In the genomic region with DNA sequence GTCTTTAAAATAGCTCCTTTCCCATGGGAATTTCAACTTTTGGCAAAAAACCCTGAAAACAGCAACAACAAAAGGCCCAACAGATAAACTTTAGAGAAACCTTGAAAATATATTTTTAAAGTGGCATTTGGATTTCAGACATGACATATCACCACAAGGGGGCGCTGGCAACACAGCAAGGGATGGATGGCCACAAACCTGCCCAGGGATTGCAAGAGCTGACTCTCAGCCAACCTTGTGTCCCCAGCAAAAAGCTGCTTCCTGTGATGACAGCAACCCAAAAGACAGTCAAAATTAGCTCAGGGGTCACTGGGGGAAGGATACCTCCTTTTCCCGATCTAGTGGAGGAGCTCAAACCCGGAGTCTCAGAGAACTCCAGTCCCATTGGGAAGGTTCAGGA, we compare ENCODE assay signal across 9 mouse cellular contexts. TPM values are rescaled to one million over a fixed set of nuclear protein-coding genes. Genes with fewer than 3 reads are reported as not detected.
DNase-seq lines count a peak whose midpoint lies in the region; ATAC-seq and TF ChIP-seq lines count a peak whose summit lies in the region.
"Had no signal": no experiment of that assay in that cellular context is flagged by ENCODE, and none has a peak within 500 bp of the region (broad histone marks: within the 10 kb centered on the region; RNA-seq: fewer than 3 reads in every experiment).

No protein-coding gene starts in this region.

- H3K9ac ChIP-seq in heart, embryonic 12.5 days, result no peak overlapping the region
- H3K9ac ChIP-seq in forebrain, embryonic 14.5 days (ENCODE audit: low read length), result no peak overlapping the region
- H3K9ac ChIP-seq in midbrain, postnatal 0 days (replicated peaks; ENCODE audit: low read length, poor library complexity, severe bottlenecking), result no peak overlapping the region
- H3K9ac ChIP-seq: neural tube, embryonic 12.5 days had no signal

- H3K4me1 ChIP-seq in heart, embryonic 12.5 days (replicated peaks), result peaks cover 11% of the 10 kb centered on the region; the same call in 1 of the 2 replicates
- no peaks in the 10 kb centered on the region for H3K4me1 ChIP-seq in forebrain, embryonic 14.5 days (ENCODE audit: control insufficient read depth, insufficient read depth, low read length)
- no peaks in the 10 kb centered on the region for H3K4me1 ChIP-seq in midbrain, postnatal 0 days (ENCODE audit: insufficient read depth, low read length)
- H3K4me1 ChIP-seq: neural tube, embryonic 12.5 days had no signal

- intact Hi-C loops in left cerebral cortex, postnatal 25 days (cut with DNase I), result loop anchor here (1.0 kb wide), 2 partner anchors 205 to 232 kb away; no protein-coding TSS in a partner anchor

- WGBS in heart, embryonic 12.5 days, result 8% methylated on average over 3 of the region's 3 CpGs
- 10% methylated on average over 3 of the region's 3 CpGs for WGBS in forebrain, embryonic 14.5 days
- 6% methylated on average over 3 of the region's 3 CpGs for WGBS in midbrain, postnatal 0 days

- peak; percentile 96 for DNase-seq in heart, adult 11 months
- peak; percentile 62 for DNase-seq in c-Kit-positive CD71-negative TER-119-negative erythroid progenitor cells, embryonic 14.5 days (ENCODE audit: low read depth)
- peak; percentile 87 for DNase-seq in forebrain, embryonic 14.5 days (ENCODE audit: low spot score)
- peak; percentile 82 for DNase-seq in induced T-regulatory cell, adult 2 months (ENCODE audit: low read depth)
- peak; percentile 77 to 81 for DNase-seq in left cerebral cortex, postnatal 25 days (ENCODE audit: low spot score in 2 of 2)
- peak; percentile 83 for DNase-seq in midbrain, postnatal 0 days (ENCODE audit: low spot score)
- DNase-seq in spleen, postnatal 36 days (ENCODE audit: low spot score in 2 of 2), result peak; percentile 38 to 51

- H3K4me3 ChIP-seq in heart, embryonic 12.5 days, result no peak overlapping the region
- no peak overlapping the region for H3K4me3 ChIP-seq in forebrain, embryonic 14.5 days (ENCODE audit: low read depth, low read length)
- no peak overlapping the region for H3K4me3 ChIP-seq in midbrain, postnatal 0 days (ENCODE audit: low read depth, low read length)
- H3K4me3 ChIP-seq: neural tube, embryonic 12.5 days had no signal

- H3K27me3 ChIP-seq in heart, embryonic 12.5 days (replicated peaks), result no peaks in the 10 kb centered on the region
- no peaks in the 10 kb centered on the region for H3K27me3 ChIP-seq in forebrain, embryonic 14.5 days (replicated peaks; ENCODE audit: control insufficient read depth, insufficient read depth, low read length)
- H3K27me3 ChIP-seq in midbrain, postnatal 0 days (ENCODE audit: insufficient read depth, low read length), result no peaks in the 10 kb centered on the region
- H3K27me3 ChIP-seq: neural tube, embryonic 12.5 days had no signal

- no peak overlapping the region for H3K27ac ChIP-seq in heart, embryonic 12.5 days (ENCODE audit: poor library complexity, severe bottlenecking)
- no peak overlapping the region for H3K27ac ChIP-seq in forebrain, embryonic 14.5 days (ENCODE audit: low read depth, low read length)
- H3K27ac ChIP-seq in midbrain, postnatal 0 days (ENCODE audit: low read depth, low read length), result no peak overlapping the region
- H3K27ac ChIP-seq: neural tube, embryonic 12.5 days had no signal

- no peaks in the 10 kb centered on the region for H3K36me3 ChIP-seq in heart, embryonic 12.5 days
- H3K36me3 ChIP-seq in forebrain, embryonic 14.5 days (ENCODE audit: control insufficient read depth, insufficient read depth, low read length), result no peaks in the 10 kb centered on the region
- H3K36me3 ChIP-seq in midbrain, postnatal 0 days (ENCODE audit: insufficient read depth, low read length), result no peaks in the 10 kb centered on the region
- H3K36me3 ChIP-seq: neural tube, embryonic 12.5 days had no signal

- H3K9me3 ChIP-seq in heart, embryonic 12.5 days (replicated peaks), result no peaks in the 10 kb centered on the region
- H3K9me3 ChIP-seq in forebrain, embryonic 14.5 days (replicated peaks; ENCODE audit: control insufficient read depth, low read length), result no peaks in the 10 kb centered on the region
- no peaks in the 10 kb centered on the region for H3K9me3 ChIP-seq in midbrain, postnatal 0 days (ENCODE audit: low read length)
- H3K9me3 ChIP-seq: neural tube, embryonic 12.5 days had no signal

- no peak for ATAC-seq in heart, embryonic 12.5 days (ENCODE audit: insufficient number of reproducible peaks, low FRiP score)
- ATAC-seq in forebrain, embryonic 14.5 days, result peak; percentile 57; the same call in 1 of the 2 replicates
- ATAC-seq in midbrain, postnatal 0 days (ENCODE audit: low FRiP score), result peak; percentile 57; the same call in 1 of the 2 replicates

- peak; percentile 95 for TF ChIP-seq CTCF in midbrain, postnatal 0 days (IDR thresholded peaks at IDR 0.05)

- H3K4me2 ChIP-seq in heart, embryonic 12.5 days, result no peak overlapping the region
- no peak overlapping the region for H3K4me2 ChIP-seq in forebrain, embryonic 14.5 days (ENCODE audit: low read length)
- H3K4me2 ChIP-seq in midbrain, postnatal 0 days (ENCODE audit: low read depth, low read length, poor library complexity, severe bottlenecking), result no peak overlapping the region
- H3K4me2 ChIP-seq: neural tube, embryonic 12.5 days had no signal

RNA-seq across cellular contexts. Expression of a gene that starts 17.2 kb away (rescaled TPM):
- 8.2 and 8.5 TPM in 2 replicates for polyA plus RNA-seq in heart, embryonic 12.5 days (2016; fragmentation: Nextera tagmentation; extraction: Ambion mirVana)
- polyA plus RNA-seq in forebrain, embryonic 14.5 days (2014; fragmentation: Nextera tagmentation; extraction: Ambion mirVana), result 3.4 and 5.0 TPM in 2 replicates
- total RNA-seq in left cerebral cortex, postnatal 25 days (2021), result 10 to 100 TPM; 14.8 to 18.5 TPM
- total RNA-seq in midbrain, postnatal 0 days (2014; rRNA removed), result 15.2 and 17.6 TPM in 2 replicates
- 14.0 and 14.3 TPM in 2 replicates for polyA plus RNA-seq in midbrain, postnatal 0 days (2015; fragmentation: Nextera tagmentation; extraction: Ambion mirVana)

RNA-seq across cellular contexts. Expression of a gene that starts 48.3 kb away (rescaled TPM):
- polyA plus RNA-seq in heart, embryonic 12.5 days (2016; fragmentation: Nextera tagmentation; extraction: Ambion mirVana), result 142 and 151 TPM in 2 replicates
- 31.1 and 34.1 TPM in 2 replicates for polyA plus RNA-seq in forebrain, embryonic 14.5 days (2014; fragmentation: Nextera tagmentation; extraction: Ambion mirVana)
- total RNA-seq in left cerebral cortex, postnatal 25 days (2021), result 10 to 100 TPM; 19.2 to 21.0 TPM
- total RNA-seq in midbrain, postnatal 0 days (2014; rRNA removed), result 18.9 and 21.5 TPM in 2 replicates
- 32.2 and 35.1 TPM in 2 replicates for polyA plus RNA-seq in midbrain, postnatal 0 days (2015; fragmentation: Nextera tagmentation; extraction: Ambion mirVana)

Comparison
In these comparisons a context has a peak if more than half of its experiments do, and no peak if none do; other contexts are left out.
1. DNase-seq: peak in every context shown above with its lines; median percentile 96 in heart, adult 11 months; 87 in forebrain, embryonic 14.5 days; 83 in midbrain, postnatal 0 days; 82 in induced T-regulatory cell, adult 2 months; 79 in left cerebral cortex, postnatal 25 days; 62 in c-Kit-positive CD71-negative TER-119-negative erythroid progenitor cells, embryonic 14.5 days; 44 in spleen, postnatal 36 days.